Mouse (Mus musculus): ENCODE results near the gene Hamp. TPM values are rescaled to one million over a fixed set of nuclear protein-coding genes. Genes with fewer than 3 reads are reported as not detected.
"Not testable (repeated sequence)": the region's sequence is repeated elsewhere in the genome, so short reads cannot be mapped to it uniquely, and the experiment has no call there.

Hamp gene
- total RNA-seq, 2 experiments from 2014 or later: 5.1 to 28.3 TPM

GRCm38 (mm10) chr7:30956756-30957366, 13.0 kb upstream of the Hamp start, which contains the start of gene Usf2:
Gene Usf2 (minus strand): TSS chr7:30956803.
- intact Hi-C loops (cut with DNase I): no loop called here
- DNase-seq: peak; percentile 79 to 85

GRCm38 (mm10) chr7:30956357-30956751, 12.5 kb upstream of the Hamp start:
- intact Hi-C loops (cut with DNase I): no loop called here
- peak; percentile 64 to 70 for DNase-seq

GRCm38 (mm10) chr7:30955584-30956356, 11.9 kb upstream of the Hamp start:
- intact Hi-C loops (cut with DNase I): no loop called here
- DNase-seq: peak; percentile 93 to 94

- intact Hi-C loops (cut with DNase I): no loop called here
- no peak for DNase-seq
Observed at GRCm38 (mm10) chr7:30954971-30955520, 11.2 kb upstream of the Hamp start.

GRCm38 (mm10) chr7:30954036-30954435, 10.2 kb upstream of the Hamp start:
- DNase-seq: no peak
- intact Hi-C loops (cut with DNase I): no loop called here

GRCm38 (mm10) chr7:30953459-30953858, 9.6 kb upstream of the Hamp start:
- DNase-seq: no peak
- intact Hi-C loops (cut with DNase I): no loop called here

- intact Hi-C loops (cut with DNase I): no loop called here
Observed at GRCm38 (mm10) chr7:30952441-30953265, 8.8 kb upstream of the Hamp start.

GRCm38 (mm10) chr7:30949902-30950301, 6.1 kb upstream of the Hamp start:
- intact Hi-C loops (cut with DNase I); DNase-seq: not testable (repeated sequence)

More at GRCm38 (mm10) chr7:30952441-30953265, 8.8 kb upstream of the Hamp start:
- no peak for DNase-seq

- no peak for DNase-seq
- intact Hi-C loops (cut with DNase I): no loop called here
Observed at GRCm38 (mm10) chr7:30945876-30946275, 2.0 kb upstream of the Hamp start.

- DNase-seq; intact Hi-C loops (cut with DNase I): not testable (repeated sequence)
Observed at GRCm38 (mm10) chr7:30945466-30945865, 1.6 kb upstream of the Hamp start.

- DNase-seq; intact Hi-C loops (cut with DNase I): not testable (repeated sequence)
Observed at GRCm38 (mm10) chr7:30944706-30945105, 874 bp upstream of the Hamp start.

GRCm38 (mm10) chr7:30942365-30942764, 1.5 kb downstream of the Hamp start:
- DNase-seq; intact Hi-C loops (cut with DNase I): not testable (repeated sequence)

- DNase-seq; intact Hi-C loops (cut with DNase I): not testable (repeated sequence)
Observed at GRCm38 (mm10) chr7:30940070-30940469, 3.8 kb downstream of the Hamp start.

- DNase-seq; intact Hi-C loops (cut with DNase I): not testable (repeated sequence)
Observed at GRCm38 (mm10) chr7:30935422-30936099, 8.3 kb downstream of the Hamp start.

GRCm38 (mm10) chr7:30924581-30924980, 19.3 kb downstream of the Hamp start, which contains the start of gene Hamp2:
Gene Hamp2 (minus strand): TSS chr7:30924681.
- intact Hi-C loops (cut with DNase I); DNase-seq: not testable (repeated sequence)

- intact Hi-C loops (cut with DNase I): no loop called here
- DNase-seq: no peak
Observed at GRCm38 (mm10) chr7:30924071-30924470, 19.8 kb downstream of the Hamp start.

GRCm38 (mm10) chr7:30922490-30922889, 21.3 kb downstream of the Hamp start:
- intact Hi-C loops (cut with DNase I); DNase-seq: not testable (repeated sequence)

GRCm38 (mm10) chr7:30920217-30920616, 23.6 kb downstream of the Hamp start:
- intact Hi-C loops (cut with DNase I): no loop called here
- DNase-seq: no peak

GRCm38 (mm10) chr7:30917219-30917618, 26.6 kb downstream of the Hamp start:
- no peak for DNase-seq
- intact Hi-C loops (cut with DNase I): no loop called here

- DNase-seq: no peak
- intact Hi-C loops (cut with DNase I): no loop called here
Observed at GRCm38 (mm10) chr7:30916713-30917112, 27.1 kb downstream of the Hamp start.

Data from heart, postnatal 14 days (tissue).